In the genomic region with DNA sequence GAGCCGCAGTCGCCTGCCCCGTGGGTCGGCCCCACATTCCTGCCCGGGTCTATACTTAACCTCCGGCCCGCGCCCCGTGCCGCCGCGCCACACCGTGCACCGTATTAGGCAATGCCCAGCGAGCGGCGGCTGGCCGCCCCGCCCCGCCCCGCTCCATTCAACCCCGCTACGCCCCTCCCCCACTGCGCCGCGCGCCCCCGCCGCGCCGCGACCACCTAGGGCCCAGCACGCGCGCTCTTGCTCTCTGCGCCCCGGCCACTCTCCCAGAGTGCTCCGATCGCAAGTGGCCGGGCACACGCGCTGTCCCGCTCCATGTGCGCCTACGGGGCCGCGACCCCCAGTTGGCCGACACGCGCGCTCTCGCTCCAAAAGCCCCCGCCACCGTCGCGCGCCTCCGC, we compare ENCODE assay signal across 8 mouse cellular contexts. TPM values are rescaled to one million over a fixed set of nuclear protein-coding genes. Genes with fewer than 3 reads are reported as not detected.
A peak's percentile ranks its signal among the peaks of the same experiment; 100 is the strongest.
DNase-seq lines count a peak whose midpoint lies in the region; ATAC-seq and TF ChIP-seq lines count a peak whose summit lies in the region.

No protein-coding gene starts in this region.

- H3K4me3 ChIP-seq in E14TG2a.4 (replicated peaks; ENCODE audit: low read length): peak overlapping the region; percentile 88
- peak overlapping the region; percentile 76 for H3K4me3 ChIP-seq in forebrain, embryonic 10.5 days
- H3K4me3 ChIP-seq in heart, embryonic 15.5 days: peak overlapping the region; percentile 68
- H3K4me3 ChIP-seq in kidney, postnatal 0 days (replicated peaks; ENCODE audit: low read depth, low read length): peak overlapping the region; percentile 93

- H3K27me3 ChIP-seq in E14TG2a.4 (ENCODE audit: insufficient read depth, low read length): peaks cover 13% of the 10 kb centered on the region
- no peaks in the 10 kb centered on the region for H3K27me3 ChIP-seq in forebrain, embryonic 10.5 days (ENCODE audit: poor library complexity, severe bottlenecking)
- H3K27me3 ChIP-seq in heart, embryonic 15.5 days: no peaks in the 10 kb centered on the region
- no peaks in the 10 kb centered on the region for H3K27me3 ChIP-seq in kidney, postnatal 0 days (ENCODE audit: insufficient read depth, low read length)

- no peaks in the 10 kb centered on the region for H3K9me3 ChIP-seq in E14TG2a.4 (ENCODE audit: low read length)
- no peaks in the 10 kb centered on the region for H3K9me3 ChIP-seq in forebrain, embryonic 10.5 days
- no peaks in the 10 kb centered on the region for H3K9me3 ChIP-seq in heart, embryonic 15.5 days (replicated peaks)
- no peaks in the 10 kb centered on the region for H3K9me3 ChIP-seq in kidney, postnatal 0 days (replicated peaks; ENCODE audit: low read length)

- no peak for TF ChIP-seq CTCF in E14TG2a.4 (conservative IDR thresholded peaks at IDR 0.05; ENCODE audit: low read length)
- TF ChIP-seq CTCF in kidney, postnatal 0 days (IDR thresholded peaks at IDR 0.05; ENCODE audit: low read depth): no peak

- no peaks in the 10 kb centered on the region for H3K36me3 ChIP-seq in E14TG2a.4 (ENCODE audit: insufficient read depth, low read length)
- no peaks in the 10 kb centered on the region for H3K36me3 ChIP-seq in forebrain, embryonic 10.5 days (replicated peaks)
- no peaks in the 10 kb centered on the region for H3K36me3 ChIP-seq in heart, embryonic 15.5 days
- no peaks in the 10 kb centered on the region for H3K36me3 ChIP-seq in kidney, postnatal 0 days (ENCODE audit: insufficient read depth, low read length)

- peak; percentile 81 for DNase-seq in adrenal gland, postnatal 14 days
- peak; percentile 87 for DNase-seq in forebrain, embryonic 10.5 days (ENCODE audit: extremely low spot score, low spot score)
- peak; percentile 82 for DNase-seq in kidney, postnatal 0 days (ENCODE audit: low spot score)
- DNase-seq in lung, postnatal 36 days: peak; percentile 75
- DNase-seq in retina, postnatal 7 days (ENCODE audit: low read depth, low spot score): peak; percentile 82

- peak overlapping the region; percentile 94 for H3K27ac ChIP-seq in forebrain, embryonic 10.5 days
- peak overlapping the region; percentile 99 for H3K27ac ChIP-seq in heart, embryonic 15.5 days
- H3K27ac ChIP-seq in kidney, postnatal 0 days: peak overlapping the region; percentile 81

- peak; percentile 91 for ATAC-seq in heart, embryonic 15.5 days (replicated peaks; ENCODE audit: insufficient number of reproducible peaks, insufficient read depth, low FRiP score, low read depth)
- peak; percentile 90 for ATAC-seq in kidney, postnatal 0 days (replicated peaks; ENCODE audit: low FRiP score, low read depth)
- ATAC-seq in activated CD4-positive, CD25-positive, alpha-beta regulatory T cell, adult 4 months: no peak

- peaks cover 11% of the 10 kb centered on the region for H3K4me1 ChIP-seq in E14TG2a.4 (replicated peaks; ENCODE audit: low read depth, low read length)
- H3K4me1 ChIP-seq in forebrain, embryonic 10.5 days: peaks cover 26% of the 10 kb centered on the region
- peaks cover 11% of the 10 kb centered on the region for H3K4me1 ChIP-seq in heart, embryonic 15.5 days (replicated peaks)
- no peaks in the 10 kb centered on the region for H3K4me1 ChIP-seq in kidney, postnatal 0 days (replicated peaks; ENCODE audit: insufficient read depth, low read length)

- peak overlapping the region; percentile 78 for H3K4me2 ChIP-seq in heart, embryonic 15.5 days
- peak overlapping the region; percentile 80 for H3K4me2 ChIP-seq in kidney, postnatal 0 days (ENCODE audit: low read length)

- WGBS in forebrain, embryonic 10.5 days: under 1% methylated on average over 55 of the region's 58 CpGs
- WGBS in heart, embryonic 15.5 days: under 1% methylated on average over 56 of the region's 58 CpGs
- WGBS in kidney, postnatal 0 days: under 1% methylated on average over 45 of the region's 58 CpGs

- H3K9ac ChIP-seq in heart, embryonic 15.5 days: peak overlapping the region; percentile 76
- H3K9ac ChIP-seq in kidney, postnatal 0 days (ENCODE audit: low read depth, low read length): peak overlapping the region; percentile 72

RNA-seq across cellular contexts. Expression of gene Hacd1, which starts 0.8 kb away (rescaled TPM):
- total RNA-seq in adrenal gland, postnatal 14 days (2021): 48.9 and 49.1 TPM in 2 replicates
- 39.4 and 41.4 TPM in 2 replicates for polyA plus RNA-seq in forebrain, embryonic 10.5 days (2016; fragmentation: Nextera tagmentation; extraction: Ambion mirVana)
- 188 and 228 TPM in 2 replicates for polyA plus RNA-seq in heart, embryonic 15.5 days (2015; fragmentation: Nextera tagmentation; extraction: Ambion mirVana)
- 88.4 and 91.4 TPM in 2 replicates for polyA plus RNA-seq in kidney, postnatal 0 days (2015; fragmentation: Nextera tagmentation; extraction: Ambion mirVana)
- not detected for polyA plus RNA-seq in activated CD4-positive, CD25-positive, alpha-beta regulatory T cell, adult 4 months (2017; shearing (Covaris generic))

RNA-seq across cellular contexts. Expression of gene Stam, which starts 18.7 kb away (rescaled TPM):
- total RNA-seq in adrenal gland, postnatal 14 days (2021): 47.2 and 47.5 TPM in 2 replicates
- polyA plus RNA-seq in forebrain, embryonic 10.5 days (2016; fragmentation: Nextera tagmentation; extraction: Ambion mirVana): 82.0 and 88.9 TPM in 2 replicates
- 50.0 and 62.5 TPM in 2 replicates for polyA plus RNA-seq in heart, embryonic 15.5 days (2015; fragmentation: Nextera tagmentation; extraction: Ambion mirVana)
- polyA plus RNA-seq in kidney, postnatal 0 days (2015; fragmentation: Nextera tagmentation; extraction: Ambion mirVana): 38.6 and 40.3 TPM in 2 replicates
- polyA plus RNA-seq in activated CD4-positive, CD25-positive, alpha-beta regulatory T cell, adult 4 months (2017; shearing (Covaris generic)): 10 to 100 TPM; 10.6 to 15.6 TPM

Comparison
In these comparisons a context has a peak if more than half of its experiments do, and no peak if none do; other contexts are left out.
1. RNA of gene Hacd1, which starts 0.8 kb away (polyA plus RNA-seq): 188 to 228 TPM in heart, embryonic 15.5 days, 88.4 to 91.4 TPM in kidney, postnatal 0 days and 39.4 to 41.4 TPM in forebrain, embryonic 10.5 days; not detected in activated CD4-positive, CD25-positive, alpha-beta regulatory T cell, adult 4 months; every median in the first group is over 10 times any median in the second.
2. Peak in every context shown above with its lines, with median percentiles within 50 percentile points of each other: H3K4me3 ChIP-seq, DNase-seq and H3K27ac ChIP-seq.